Mouse (Mus musculus): ENCODE results near the gene Prkcd.
"Not testable (repeated sequence)": the region's sequence is repeated elsewhere in the genome, so short reads cannot be mapped to it uniquely, and the experiment has no call there.

Prkcd gene

GRCm38 (mm10) chr14:30608176-30608575 is 17.8 kb downstream of the Prkcd start:
- DNase-seq (ENCODE audit: low read depth, low spot score) = no peak

GRCm38 (mm10) chr14:30607696-30608095 is 18.3 kb downstream of the Prkcd start:
- no peak for DNase-seq (ENCODE audit: low read depth, low spot score)

- DNase-seq (ENCODE audit: low read depth, low spot score) = no peak
Measured at GRCm38 (mm10) chr14:30606817-30607216, 19.2 kb downstream of the Prkcd start.

- no peak for DNase-seq (ENCODE audit: low read depth, low spot score)
Measured at GRCm38 (mm10) chr14:30597142-30597541, 28.9 kb downstream of the Prkcd start.

- no peak for DNase-seq (ENCODE audit: low read depth, low spot score)
Measured at GRCm38 (mm10) chr14:30596407-30596806, 29.6 kb downstream of the Prkcd start.

GRCm38 (mm10) chr14:30595576-30596313 is 30.3 kb downstream of the Prkcd start:
- no peak for DNase-seq (ENCODE audit: low read depth, low spot score)

- DNase-seq (ENCODE audit: low read depth, low spot score) = peak; percentile 39
Measured at GRCm38 (mm10) chr14:30594092-30594695, 31.8 kb downstream of the Prkcd start.

GRCm38 (mm10) chr14:30593279-30594091 is 32.5 kb downstream of the Prkcd start:
- DNase-seq (ENCODE audit: low read depth, low spot score) = no peak

GRCm38 (mm10) chr14:30591417-30591816 is 34.6 kb downstream of the Prkcd start:
- peak; percentile 75 for DNase-seq (ENCODE audit: low read depth, low spot score)

- DNase-seq (ENCODE audit: low read depth, low spot score) = no peak
Measured at GRCm38 (mm10) chr14:30590918-30591317, 35.1 kb downstream of the Prkcd start.

- no peak for DNase-seq (ENCODE audit: low read depth, low spot score)
Measured at GRCm38 (mm10) chr14:30590041-30590645, 35.9 kb downstream of the Prkcd start.

- DNase-seq (ENCODE audit: low read depth, low spot score) = no peak
Measured at GRCm38 (mm10) chr14:30586780-30587461, 39.1 kb downstream of the Prkcd start.

GRCm38 (mm10) chr14:30585323-30585722 is 40.7 kb downstream of the Prkcd start:
- DNase-seq (ENCODE audit: low read depth, low spot score) = no peak

GRCm38 (mm10) chr14:30584497-30585251 is 41.3 kb downstream of the Prkcd start:
- no peak for DNase-seq (ENCODE audit: low read depth, low spot score)

GRCm38 (mm10) chr14:30584077-30584476 is 41.9 kb downstream of the Prkcd start:
- DNase-seq (ENCODE audit: low read depth, low spot score) = no peak

- no peak for DNase-seq (ENCODE audit: low read depth, low spot score)
Measured at GRCm38 (mm10) chr14:30581238-30581637, 44.8 kb downstream of the Prkcd start.

- DNase-seq (ENCODE audit: low read depth, low spot score) = no peak
Measured at GRCm38 (mm10) chr14:30579882-30580281, 46.1 kb downstream of the Prkcd start.

- DNase-seq (ENCODE audit: low read depth, low spot score) = no peak
Measured at GRCm38 (mm10) chr14:30579180-30579579, 46.8 kb downstream of the Prkcd start.

GRCm38 (mm10) chr14:30577303-30578062 is 48.5 kb downstream of the Prkcd start:
- not testable (repeated sequence) for DNase-seq (ENCODE audit: low read depth, low spot score)

- DNase-seq (ENCODE audit: low read depth, low spot score) = no peak
Measured at GRCm38 (mm10) chr14:30576260-30576659, 49.8 kb downstream of the Prkcd start.
